Mouse (Mus musculus): Measurements from ENCODE around the gene Chn2. TPM values are rescaled to one million over a fixed set of nuclear protein-coding genes. Genes with fewer than 3 reads are reported as not detected.

Gene Chn2
- total and polyA plus RNA-seq, 3 experiments = not detected

DNA sequence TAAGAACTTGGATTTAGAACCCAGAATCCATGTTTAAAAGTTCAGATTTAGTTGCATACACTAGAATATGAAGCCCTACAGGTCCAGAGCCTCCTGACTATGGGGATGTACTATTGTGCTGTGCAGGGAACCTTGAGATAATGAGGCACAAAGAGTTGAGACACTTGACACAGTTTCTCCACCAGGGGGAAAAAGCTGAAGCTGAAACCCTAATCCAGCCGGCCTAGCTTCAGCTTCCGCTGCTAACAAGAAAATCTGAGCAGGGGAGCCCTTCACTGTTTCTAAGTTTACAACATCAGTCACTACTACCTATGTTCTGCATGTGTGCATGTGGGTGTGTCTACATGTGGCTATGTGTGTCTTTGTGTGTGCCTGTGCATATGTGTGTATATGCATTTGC, 223.4 kb downstream of the Chn2 start:
- dilution Hi-C loops (cut with MboI; ENCODE audit: extremely low pct_ligation_motif_present, extremely low pct_unique_long_range_greater_than_20kb, low sequenced_read_pairs) (no loop called here), in situ Hi-C loops (cut with MboI; ENCODE audit: low pct_ligation_motif_present, low pct_unique_long_range_greater_than_20kb, low sequenced_read_pairs) (no loop called here)
- no peaks in the 10 kb centered on the region; the same call in 1 of the 2 replicates for H3K79me2 ChIP-seq (replicated peaks; ENCODE audit: control insufficient read depth, extremely low read depth, insufficient read depth, poor library complexity, severe bottlenecking)
- H3K27me3 ChIP-seq (replicated peaks) = no peaks in the 10 kb centered on the region
- no peak overlapping the region for H3K27ac ChIP-seq (ENCODE audit: insufficient read depth, low read depth)
- H3K9me3 ChIP-seq (replicated peaks; ENCODE audit: low read length) = no peaks in the 10 kb centered on the region
- no peak overlapping the region for H3K9ac ChIP-seq (ENCODE audit: insufficient read depth, low read depth)
- no peak overlapping the region for H3K4me3 ChIP-seq (replicated peaks in 1 of 3; ENCODE audit: low read depth in 2 of 3, low read length in 2 of 3, poor library complexity in 1 of 3)
- no peak overlapping the region for H3K4me2 ChIP-seq (ENCODE audit: insufficient read depth, low read depth, poor library complexity, severe bottlenecking)
- peak; percentile 21; the same call in 1 of the 2 replicates for TF ChIP-seq SMC3 (IDR thresholded peaks at IDR 0.05; ENCODE audit: low read depth, low read length)
- TF ChIP-seq CTCF (conservative IDR thresholded peaks at IDR 0.05 in 1 of 2, IDR thresholded peaks at IDR 0.05 in 1 of 2; ENCODE audit: low read depth in 2 of 2, low read length in 2 of 2) = peak in 1 of 2 experiments; percentile 43; a peak in 2 of 4 replicates
- no peak for TF ChIP-seq IRF4 (IDR thresholded peaks at IDR 0.05; ENCODE audit: low read depth, low read length)
- no peak for TF ChIP-seq CHD1 (IDR thresholded peaks at IDR 0.05; ENCODE audit: low read depth, low read length)
- DNase-seq (ENCODE audit: extremely low read depth) = no peak
- peaks cover 0 to 3% of the 10 kb centered on the region in 2 experiments; a peak in 1 of 4 replicates for H3K4me1 ChIP-seq (ENCODE audit: control insufficient read depth in 1 of 2, insufficient read depth in 2 of 2)
- no peaks in the 10 kb centered on the region for H3K36me3 ChIP-seq (replicated peaks in 1 of 2; ENCODE audit: control insufficient read depth in 1 of 2, insufficient read depth in 1 of 2, low read length in 1 of 2)

DNA sequence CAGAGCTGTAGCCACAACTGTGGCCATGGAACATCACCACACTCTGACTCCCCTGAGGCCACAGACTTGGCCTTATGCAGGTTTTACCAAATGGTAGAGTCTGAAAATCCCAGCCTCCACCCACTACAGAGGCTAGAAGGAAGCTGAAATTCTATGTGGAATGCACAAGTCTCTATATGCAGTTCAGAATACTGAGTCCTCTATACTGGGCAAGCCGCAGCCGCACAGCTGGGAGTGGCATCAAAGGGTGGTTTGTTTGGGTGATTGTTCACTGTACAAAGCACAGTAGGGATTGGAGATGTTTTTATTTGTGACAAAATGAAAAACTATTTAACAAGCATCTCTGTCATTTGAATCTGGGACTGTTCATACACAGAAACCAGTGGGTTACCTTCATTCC, 224.5 kb downstream of the Chn2 start:
- dilution Hi-C loops (cut with MboI; ENCODE audit: extremely low pct_ligation_motif_present, extremely low pct_unique_long_range_greater_than_20kb, low sequenced_read_pairs) = no loop called here

DNA sequence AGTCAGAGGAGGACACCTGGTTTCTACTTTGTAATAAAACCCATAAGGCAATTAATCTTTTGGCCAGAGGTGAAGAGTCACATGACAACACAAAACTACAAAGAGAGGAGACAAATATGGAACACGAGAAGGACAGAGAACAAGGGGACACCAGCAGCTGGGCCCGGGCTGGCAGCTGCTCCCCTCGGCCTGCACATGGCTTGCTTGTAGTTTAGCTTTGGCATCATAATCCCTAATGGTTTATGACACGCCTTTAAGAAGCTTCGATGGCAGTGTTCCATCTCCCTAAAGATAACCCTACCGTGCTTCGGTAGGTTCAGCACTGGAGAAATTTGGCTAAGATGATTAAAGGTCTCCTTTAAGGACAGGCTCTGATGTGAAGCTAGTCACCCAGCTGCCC, 225.2 kb downstream of the Chn2 start:
- H3K4me1 ChIP-seq (ENCODE audit: control insufficient read depth in 1 of 2, insufficient read depth in 2 of 2) = no peaks in the 10 kb centered on the region
- no peaks in the 10 kb centered on the region; the same call in 1 of the 2 replicates for H3K79me2 ChIP-seq (replicated peaks; ENCODE audit: control insufficient read depth, extremely low read depth, insufficient read depth, poor library complexity, severe bottlenecking)
- H3K27ac ChIP-seq (ENCODE audit: insufficient read depth, low read depth) = no peak overlapping the region
- H3K36me3 ChIP-seq (replicated peaks in 1 of 2; ENCODE audit: control insufficient read depth in 1 of 2, insufficient read depth in 1 of 2, low read length in 1 of 2) = no peaks in the 10 kb centered on the region
- H3K4me2 ChIP-seq (ENCODE audit: insufficient read depth, low read depth, poor library complexity, severe bottlenecking) = no peak overlapping the region
- no peaks in the 10 kb centered on the region for H3K27me3 ChIP-seq (replicated peaks)
- H3K4me3 ChIP-seq (replicated peaks in 1 of 3; ENCODE audit: low read depth in 2 of 3, low read length in 2 of 3, poor library complexity in 1 of 3) = no peak overlapping the region
- TF ChIP-seq RCOR1 (conservative IDR thresholded peaks at IDR 0.05; ENCODE audit: low read depth, low read length) (no peak), ZMIZ1 (IDR thresholded peaks at IDR 0.05; ENCODE audit: low read depth, low read length) (no peak), IRF4 (IDR thresholded peaks at IDR 0.05; ENCODE audit: low read depth, low read length) (no peak), ETS1 (conservative IDR thresholded peaks at IDR 0.05; ENCODE audit: low read depth, low read length) (no peak), SMC3 (IDR thresholded peaks at IDR 0.05; ENCODE audit: low read depth, low read length) (no peak), JUND (conservative IDR thresholded peaks at IDR 0.05; ENCODE audit: low read depth, low read length) (no peak), SIN3A (IDR thresholded peaks at IDR 0.05; ENCODE audit: low read length) (no peak), USF2 (conservative IDR thresholded peaks at IDR 0.05; ENCODE audit: low read depth, low read length) (no peak), KAT2A (IDR thresholded peaks at IDR 0.05; ENCODE audit: insufficient replicate concordance, low read length) (no peak), UBTF (IDR thresholded peaks at IDR 0.05; ENCODE audit: low read depth, low read length) (no peak), NELFE (IDR thresholded peaks at IDR 0.05; ENCODE audit: low read depth, low read length) (no peak), CTCF (conservative IDR thresholded peaks at IDR 0.05 in 1 of 2, IDR thresholded peaks at IDR 0.05 in 1 of 2; ENCODE audit: low read depth in 2 of 2, low read length in 2 of 2) (no peak), E2F4 (IDR thresholded peaks at IDR 0.05; ENCODE audit: insufficient replicate concordance, low read depth, low read length) (no peak), MEF2A (IDR thresholded peaks at IDR 0.05; ENCODE audit: borderline replicate concordance, low read depth, low read length) (no peak)
- dilution Hi-C loops (cut with MboI; ENCODE audit: extremely low pct_ligation_motif_present, extremely low pct_unique_long_range_greater_than_20kb, low sequenced_read_pairs) = no loop called here
- no peak for DNase-seq (ENCODE audit: extremely low read depth)
- in situ Hi-C loops (cut with MboI; ENCODE audit: low pct_ligation_motif_present, low pct_unique_long_range_greater_than_20kb, low sequenced_read_pairs) = no loop called here
- no peak overlapping the region for H3K9ac ChIP-seq (ENCODE audit: insufficient read depth, low read depth)
- no peaks in the 10 kb centered on the region for H3K9me3 ChIP-seq (replicated peaks; ENCODE audit: low read length)

More for the DNA sequence above, 224.5 kb downstream of the Chn2 start:
- in situ Hi-C loops (cut with MboI; ENCODE audit: low pct_ligation_motif_present, low pct_unique_long_range_greater_than_20kb, low sequenced_read_pairs) = no loop called here
- Histone ChIP-seq H3K27me3 (replicated peaks) (no peaks in the 10 kb centered on the region), H3K79me2 (replicated peaks; ENCODE audit: control insufficient read depth, extremely low read depth, insufficient read depth, poor library complexity, severe bottlenecking) (no peaks in the 10 kb centered on the region; the same call in 1 of the 2 replicates), H3K4me1 (ENCODE audit: control insufficient read depth in 1 of 2, insufficient read depth in 2 of 2) (no peaks in the 10 kb centered on the region), H3K4me3 (replicated peaks in 1 of 3; ENCODE audit: low read depth in 2 of 3, low read length in 2 of 3, poor library complexity in 1 of 3) (no peak overlapping the region), H3K4me2 (ENCODE audit: insufficient read depth, low read depth, poor library complexity, severe bottlenecking) (no peak overlapping the region), H3K27ac (ENCODE audit: insufficient read depth, low read depth) (no peak overlapping the region), H3K36me3 (replicated peaks in 1 of 2; ENCODE audit: control insufficient read depth in 1 of 2, insufficient read depth in 1 of 2, low read length in 1 of 2) (no peaks in the 10 kb centered on the region), H3K9ac (ENCODE audit: insufficient read depth, low read depth) (no peak overlapping the region), H3K9me3 (replicated peaks; ENCODE audit: low read length) (no peaks in the 10 kb centered on the region)
- TF ChIP-seq EP300 (IDR thresholded peaks at IDR 0.05; ENCODE audit: low read length) (no peak), MAX (IDR thresholded peaks at IDR 0.05; ENCODE audit: low read length) (no peak), RAD21 (IDR thresholded peaks at IDR 0.05; ENCODE audit: low read depth, low read length) (no peak), SIN3A (IDR thresholded peaks at IDR 0.05; ENCODE audit: low read length) (no peak), ETS1 (conservative IDR thresholded peaks at IDR 0.05; ENCODE audit: low read depth, low read length) (no peak), MEF2A (IDR thresholded peaks at IDR 0.05; ENCODE audit: borderline replicate concordance, low read depth, low read length) (no peak), KAT2A (IDR thresholded peaks at IDR 0.05; ENCODE audit: insufficient replicate concordance, low read length) (no peak), BHLHE40 (IDR thresholded peaks at IDR 0.05; ENCODE audit: low read depth, low read length) (no peak), MXI1 (IDR thresholded peaks at IDR 0.05; ENCODE audit: low read depth, low read length) (no peak)
- no peak for DNase-seq (ENCODE audit: extremely low read depth)
